Mouse (Mus musculus) cerebellum, adult 2 months (tissue): Measurements from ENCODE around the gene Slc1a3.

Source experiments
- CTCF ChIP-seq: fragments of 200-500 bp; IDR thresholded peaks from 2 replicates; pipeline ENCODE4 v1.5.1; 2011; ENCODE audit warnings: low read depth, mild to moderate bottlenecking, control low read depth, low read length, moderate library complexity, borderline replicate concordance; ENCODE audit not compliant: insufficient read depth
- POLR2A ChIP-seq: fragments of 200-500 bp; IDR thresholded peaks from 2 replicates; pipeline ENCODE4 v1.6.1; 2011; ENCODE audit warnings: low read length, control low read depth, borderline replicate concordance; ENCODE audit not compliant: insufficient read depth

DNA sequence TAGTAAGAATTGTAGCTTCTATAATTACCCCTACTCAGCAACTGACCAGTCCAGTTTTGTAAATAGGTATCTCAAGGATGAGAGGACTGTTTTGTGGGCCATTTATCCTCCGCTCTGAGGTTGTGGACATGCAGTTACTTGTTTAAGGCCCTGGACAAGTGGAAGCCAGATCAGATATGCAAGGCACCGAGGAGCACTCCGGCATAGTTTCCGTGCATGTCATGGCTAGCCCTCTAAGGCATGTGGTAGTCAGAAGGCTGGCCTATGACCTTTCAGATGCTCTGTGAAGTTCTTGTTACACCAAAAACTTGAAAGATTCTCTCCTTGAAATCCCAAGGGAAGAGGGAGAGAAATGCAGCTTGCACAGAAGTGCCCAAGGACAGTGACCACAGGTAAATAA is 23.7 kb downstream of the Slc1a3 start:
- TF ChIP-seq CTCF (no peak), POLR2A (no peak)
